Mouse (Mus musculus) midbrain, embryonic 12.5 days (tissue): ENCODE measurements around the gene Parp16. TPM values are rescaled to one million over a fixed set of nuclear protein-coding genes. Genes with fewer than 3 reads are reported as not detected.
A peak's percentile ranks its signal among the peaks of the same experiment; 100 is the strongest.
"Not testable (repeated sequence)": the region's sequence is repeated elsewhere in the genome, so short reads cannot be mapped to it uniquely, and the experiment has no call there.

Experiments used
- ATAC-seq: fragments of 200-750 bp; cut with Nextera tagmentation; 2 replicates; pipeline ENCODE4 v1.8.0; 2017; ENCODE audit warnings: low read depth, moderate TSS enrichment, moderate library complexity; ENCODE audit not compliant: low FRiP score
- H3K27ac ChIP-seq: fragments of 300-500 bp; sonication (generic); replicated peaks from 2 replicates; pipeline ENCODE4 v1.5.1; 2016; ENCODE audit warnings: mild to moderate bottlenecking
- H3K27me3 ChIP-seq: fragments of 300-500 bp; sonication (generic); 2 replicates; pipeline ENCODE4 v1.6.1; 2016; ENCODE audit warnings: mild to moderate bottlenecking
- H3K36me3 ChIP-seq: fragments of 300-500 bp; sonication (generic); 2 replicates; pipeline ENCODE4 v1.6.1; 2016
- H3K4me1 ChIP-seq: fragments of 300-500 bp; sonication (generic); 2 replicates; pipeline ENCODE4 v1.6.1; 2016
- H3K4me2 ChIP-seq: fragments of 300-500 bp; sonication (generic); replicated peaks from 2 replicates; pipeline ENCODE4 v1.6.1; 2016; ENCODE audit warnings: mild to moderate bottlenecking, moderate library complexity
- H3K4me3 ChIP-seq: fragments of 300-500 bp; sonication (generic); 2 replicates; pipeline ENCODE4 v1.5.1; 2016; ENCODE audit warnings: mild to moderate bottlenecking
- H3K9ac ChIP-seq: fragments of 300-500 bp; sonication (generic); replicated peaks from 2 replicates; pipeline ENCODE4 v1.6.1; 2016; ENCODE audit warnings: mild to moderate bottlenecking, moderate library complexity
- H3K9me3 ChIP-seq: fragments of 300-500 bp; sonication (generic); 2 replicates; pipeline ENCODE4 v1.6.1; 2016; ENCODE audit warnings: mild to moderate bottlenecking
- WGBS: fragments of 180-500 bp; shearing (Covaris S2); methylation state at CpG from one replicate; pipeline ENCODE4 v1.1.7; 2016; 5-methylcytosine and 5-hydroxymethylcytosine counted together
- polyA plus RNA-seq: library from polyadenylated mRNA; unstranded; fragments of >200 nt; fragmentation: Nextera tagmentation; extraction: Ambion mirVana; gene quantifications from 2 replicates; pipeline ENCODE4 v1.2.1, GENCODE M21; 2016

Gene Parp16
- polyA plus RNA-seq, 1 experiment from 2014 or later: 6.5 TPM

DNA sequence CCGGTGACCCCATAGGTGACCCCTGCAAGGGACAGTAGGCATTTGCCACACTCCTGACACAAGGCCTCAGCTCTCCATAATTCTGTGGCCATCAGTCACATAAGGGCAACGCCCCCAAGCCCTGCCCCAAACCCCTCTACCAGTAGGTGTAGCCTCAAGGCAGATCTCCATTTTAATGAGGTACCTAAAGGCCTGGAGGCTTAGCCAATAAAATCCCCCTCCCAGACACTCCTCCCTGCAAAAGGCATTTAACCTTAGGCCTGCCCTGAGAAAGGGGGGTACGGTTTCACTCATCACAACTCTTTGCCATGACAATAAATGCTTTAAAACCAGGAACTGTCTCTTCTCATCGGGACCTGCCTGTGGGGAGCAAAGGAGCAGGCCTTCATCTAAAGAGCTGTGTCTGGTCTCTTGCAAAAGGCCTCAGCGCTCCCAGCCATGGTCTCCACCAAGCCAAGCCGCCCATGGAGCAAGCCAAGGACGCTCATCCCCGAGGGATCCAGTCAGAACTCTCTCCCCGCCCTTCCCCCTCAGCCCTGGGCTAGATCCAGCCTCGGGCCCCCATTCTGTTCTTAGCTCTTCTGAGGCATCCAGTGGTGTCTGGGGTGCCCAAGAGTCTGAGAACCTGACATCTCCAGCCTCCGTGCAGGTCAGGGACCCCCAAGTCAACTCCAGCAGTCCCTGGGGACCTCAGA is 60.9 kb downstream of the Parp16 start:
- Histone ChIP-seq H3K27me3 (no peaks in the 10 kb centered on the region), H3K27ac (no peak overlapping the region), H3K9ac (no peak overlapping the region), H3K4me1 (no peaks in the 10 kb centered on the region), H3K36me3 (no peaks in the 10 kb centered on the region), H3K4me3 (no peak overlapping the region), H3K4me2 (no peak overlapping the region), H3K9me3 (no peaks in the 10 kb centered on the region)
- ATAC-seq: no peak
- WGBS: 67% methylated on average over 11 of the region's 11 CpGs

DNA sequence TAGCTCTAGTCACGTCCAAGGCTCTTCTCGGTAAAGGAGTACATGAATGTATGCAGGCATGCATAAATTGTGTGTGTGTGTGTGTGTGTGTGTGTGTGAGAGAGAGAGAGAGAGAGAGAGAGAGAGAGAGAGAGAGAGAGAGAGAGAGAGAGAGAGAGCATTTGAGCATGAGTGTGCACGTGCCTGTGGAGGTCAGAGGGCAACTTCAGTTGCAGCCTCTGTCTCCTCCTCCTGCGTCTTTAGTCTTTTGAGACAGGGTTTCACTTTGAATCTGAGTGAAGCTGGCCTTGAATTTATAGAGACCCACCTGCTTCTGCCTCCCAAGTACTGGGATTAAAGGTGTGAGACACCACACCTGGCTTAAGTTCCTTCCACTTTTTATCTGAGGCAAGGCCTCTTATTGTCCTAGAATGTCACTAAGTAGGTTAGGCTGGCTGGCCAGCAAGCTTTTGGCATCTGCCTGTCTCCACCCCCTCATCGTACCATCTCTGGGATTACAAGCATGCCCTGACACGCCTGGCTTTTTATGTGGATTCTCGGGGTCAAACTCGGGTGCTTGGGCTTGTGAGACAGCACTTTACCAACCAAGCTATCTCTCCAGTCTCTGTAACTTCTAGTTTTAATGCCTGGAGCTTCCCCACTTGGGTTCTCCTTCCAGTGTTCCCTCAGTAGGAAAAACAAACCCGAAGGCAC is 62.2 kb downstream of the Parp16 start:
- WGBS: 64% methylated on average over 9 of the region's 9 CpGs
- no peak overlapping the region for H3K27ac ChIP-seq

DNA sequence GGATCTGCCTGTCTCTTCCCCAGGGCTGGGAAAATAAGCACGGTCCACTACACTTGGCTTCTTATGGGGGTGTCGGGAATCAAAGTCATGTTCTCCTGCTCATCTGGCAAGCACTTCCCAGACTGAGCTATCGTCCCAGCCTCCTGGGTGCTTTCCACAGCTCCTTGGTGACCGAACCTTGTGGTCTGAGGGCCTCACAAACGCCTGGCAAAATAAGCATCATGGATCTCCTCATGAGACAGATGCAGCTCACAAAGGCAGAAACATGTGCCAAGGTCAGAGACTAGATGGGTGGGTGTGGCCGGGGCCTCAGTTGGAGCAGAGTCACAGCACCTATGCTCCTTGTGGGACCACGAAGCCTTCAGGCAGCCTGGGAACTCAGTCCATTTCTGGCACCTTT is 64.2 kb downstream of the Parp16 start:
- Histone ChIP-seq H3K36me3 (no peaks in the 10 kb centered on the region), H3K4me1 (no peaks in the 10 kb centered on the region), H3K27me3 (no peaks in the 10 kb centered on the region), H3K4me3 (no peak overlapping the region), H3K9me3 (no peaks in the 10 kb centered on the region), H3K27ac (no peak overlapping the region), H3K4me2 (no peak overlapping the region), H3K9ac (no peak overlapping the region)
- ATAC-seq: no peak
- 85% methylated on average over 7 of the region's 7 CpGs for WGBS

More for the DNA sequence above, 62.2 kb downstream of the Parp16 start:
- H3K27me3 ChIP-seq: no peaks in the 10 kb centered on the region
- no peak overlapping the region for H3K4me3 ChIP-seq
- H3K9me3 ChIP-seq: no peaks in the 10 kb centered on the region
- H3K4me1 ChIP-seq: no peaks in the 10 kb centered on the region
- H3K9ac ChIP-seq: no peak overlapping the region
- ATAC-seq: no peak
- H3K36me3 ChIP-seq: no peaks in the 10 kb centered on the region
- no peak overlapping the region for H3K4me2 ChIP-seq

DNA sequence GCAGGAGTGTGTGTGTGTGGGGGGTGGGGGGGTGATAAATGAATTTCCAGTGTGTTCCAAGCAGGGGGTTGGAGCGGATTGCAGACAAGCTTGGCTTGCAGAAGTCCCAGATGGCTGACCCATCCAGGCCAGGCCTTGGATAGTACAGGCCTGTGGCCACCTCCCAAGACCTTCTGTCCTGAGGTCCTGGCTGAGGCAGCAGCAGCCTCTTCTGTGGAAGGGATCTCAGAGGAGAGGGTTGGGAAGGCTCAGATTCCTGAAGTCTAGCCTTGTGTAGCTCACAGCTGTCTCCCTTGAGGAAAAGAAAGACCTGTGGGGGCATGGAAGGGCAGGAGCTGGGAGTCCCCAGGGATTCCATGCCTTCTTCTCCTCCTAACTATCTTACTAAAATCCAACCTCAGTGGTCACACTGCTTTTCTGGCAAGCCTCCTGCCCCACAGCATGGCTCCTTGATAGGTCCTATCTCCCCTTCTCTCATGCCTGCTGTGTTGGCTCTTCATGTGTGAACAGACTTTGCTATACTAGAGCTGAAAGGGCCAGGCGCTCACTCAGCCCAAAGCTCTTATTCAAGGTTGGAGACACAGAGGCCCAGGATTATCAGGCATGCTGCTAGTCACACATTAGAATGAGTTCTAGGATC is 66.6 kb downstream of the Parp16 start:
- Histone ChIP-seq H3K4me1 (peaks cover 9% of the 10 kb centered on the region; the same call in 1 of the 2 replicates), H3K27ac (no peak overlapping the region), H3K9me3 (no peaks in the 10 kb centered on the region), H3K36me3 (no peaks in the 10 kb centered on the region), H3K27me3 (no peaks in the 10 kb centered on the region; the same call in 1 of the 2 replicates), H3K4me2 (no peak overlapping the region), H3K4me3 (no peak overlapping the region), H3K9ac (no peak overlapping the region)
- no peak for ATAC-seq
- WGBS: 92% methylated on average over 2 of the region's 2 CpGs

DNA sequence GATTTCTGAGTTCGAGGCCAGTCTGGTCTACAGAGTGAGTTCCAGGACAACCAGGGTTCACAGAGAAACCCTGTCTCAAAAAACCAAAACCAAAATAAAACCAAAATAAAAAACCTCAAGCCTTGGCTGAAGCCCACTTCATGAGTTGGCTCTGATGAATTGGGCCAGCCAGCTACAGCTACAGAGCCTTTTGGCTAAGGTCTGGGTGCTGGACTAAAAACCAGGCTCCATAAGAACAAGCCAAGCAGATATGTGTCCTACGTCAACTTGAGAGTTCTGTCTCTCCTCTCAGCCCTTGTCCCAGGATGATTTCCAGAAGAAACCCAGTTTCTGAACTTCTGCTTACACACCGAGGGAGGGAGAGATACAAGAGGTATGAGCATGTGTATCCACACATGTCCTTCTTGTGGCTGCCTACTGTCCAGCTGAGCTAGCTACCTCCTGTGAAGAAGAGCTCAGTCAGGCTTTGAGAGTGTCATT is 67.5 kb downstream of the Parp16 start:
- WGBS: 95% methylated on average over 3 of the region's 3 CpGs
- H3K36me3 ChIP-seq: no peaks in the 10 kb centered on the region
- no peaks in the 10 kb centered on the region for H3K9me3 ChIP-seq
- ATAC-seq: no peak
- no peak overlapping the region for H3K4me3 ChIP-seq
- no peak overlapping the region for H3K4me2 ChIP-seq
- H3K27ac ChIP-seq: no peak overlapping the region
- H3K9ac ChIP-seq: no peak overlapping the region
- no peaks in the 10 kb centered on the region; the same call in 1 of the 2 replicates for H3K27me3 ChIP-seq
- peaks cover 16% of the 10 kb centered on the region for H3K4me1 ChIP-seq

DNA sequence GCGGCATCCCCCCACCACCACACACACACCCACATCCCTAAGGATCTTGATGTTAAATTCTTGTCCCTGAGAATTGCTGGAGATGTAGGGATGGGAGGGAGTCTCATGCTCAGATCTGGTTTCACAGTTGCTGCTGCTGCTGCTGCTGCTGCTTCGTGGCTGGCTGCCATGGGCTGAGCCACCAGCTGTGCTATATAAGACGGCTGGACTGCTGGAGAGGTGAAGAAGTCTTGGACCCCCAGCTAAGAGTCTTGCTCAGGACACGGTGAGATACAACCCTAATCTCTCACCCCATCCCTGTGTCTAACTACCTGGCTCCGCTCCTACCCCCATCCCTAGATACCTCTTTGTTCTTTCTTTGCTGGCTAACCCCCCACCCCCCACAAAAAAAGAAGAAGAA is 69.8 kb downstream of the Parp16 start, which contains the start of gene Cilp:
Gene Cilp, plus strand, starts transcription at position 222 of the 400 bp plus-strand sequence.
- no peak for ATAC-seq
- peaks cover 25% of the 10 kb centered on the region for H3K4me1 ChIP-seq
- H3K27ac ChIP-seq: no peak within 1 kb of the TSS
- H3K27me3 ChIP-seq: no peaks in the 10 kb centered on the region; the same call in 1 of the 2 replicates
- no peaks in the 10 kb centered on the region for H3K9me3 ChIP-seq
- no peak within 1 kb of the TSS for H3K4me3 ChIP-seq
- WGBS: 43% methylated on average over 5 of the region's 5 CpGs
- no peak within 1 kb of the TSS for H3K9ac ChIP-seq
- no peak within 1 kb of the TSS for H3K4me2 ChIP-seq
- H3K36me3 ChIP-seq: no peaks in the 10 kb centered on the region

DNA sequence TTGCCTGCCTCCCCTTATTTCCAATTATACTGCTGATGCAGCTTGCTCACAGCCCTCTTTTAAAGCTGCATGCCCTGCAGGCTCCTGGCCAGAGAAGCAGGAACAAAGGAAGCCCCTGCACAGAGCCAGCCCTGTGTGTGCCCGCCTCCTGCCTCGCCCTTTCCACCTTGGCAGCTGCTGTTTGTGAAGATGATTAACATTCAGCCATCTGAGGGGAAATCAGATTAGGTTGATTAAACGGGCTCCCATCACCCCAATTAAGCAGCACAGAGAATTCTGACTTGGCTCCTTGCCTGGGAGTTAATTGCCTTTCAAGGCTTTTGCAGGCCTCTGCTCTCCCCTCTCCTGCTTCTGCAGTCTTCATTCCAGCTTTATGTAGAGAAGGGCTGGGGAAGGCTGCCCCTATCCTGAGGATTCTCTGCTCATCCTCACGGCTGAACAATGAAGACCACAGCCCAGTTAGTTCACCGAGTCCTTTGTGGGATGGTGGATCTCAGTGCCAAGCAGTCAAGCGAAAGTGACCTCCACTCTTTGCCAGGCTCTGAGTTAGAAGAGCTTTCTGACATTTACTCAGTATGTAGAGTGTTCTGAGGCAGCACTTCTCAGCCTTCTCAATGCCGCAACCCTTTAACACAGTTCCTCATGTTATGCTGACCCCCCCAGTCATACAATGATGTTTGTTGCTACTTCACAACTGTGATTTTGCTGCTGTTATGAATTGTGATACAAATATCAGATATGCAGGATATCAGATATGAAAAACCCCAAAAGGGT is 72.8 kb downstream of the Parp16 start:
- peak overlapping the region; percentile 78 for H3K27ac ChIP-seq
- H3K27me3 ChIP-seq: no peaks in the 10 kb centered on the region; the same call in 1 of the 2 replicates
- no peak overlapping the region for H3K4me3 ChIP-seq
- no peaks in the 10 kb centered on the region for H3K9me3 ChIP-seq
- no peak overlapping the region for H3K4me2 ChIP-seq
- H3K4me1 ChIP-seq: peaks cover 25% of the 10 kb centered on the region
- H3K9ac ChIP-seq: no peak overlapping the region
- WGBS: 27% methylated on average over 7 of the region's 7 CpGs
- no peaks in the 10 kb centered on the region for H3K36me3 ChIP-seq
- ATAC-seq: peak; percentile 88

DNA sequence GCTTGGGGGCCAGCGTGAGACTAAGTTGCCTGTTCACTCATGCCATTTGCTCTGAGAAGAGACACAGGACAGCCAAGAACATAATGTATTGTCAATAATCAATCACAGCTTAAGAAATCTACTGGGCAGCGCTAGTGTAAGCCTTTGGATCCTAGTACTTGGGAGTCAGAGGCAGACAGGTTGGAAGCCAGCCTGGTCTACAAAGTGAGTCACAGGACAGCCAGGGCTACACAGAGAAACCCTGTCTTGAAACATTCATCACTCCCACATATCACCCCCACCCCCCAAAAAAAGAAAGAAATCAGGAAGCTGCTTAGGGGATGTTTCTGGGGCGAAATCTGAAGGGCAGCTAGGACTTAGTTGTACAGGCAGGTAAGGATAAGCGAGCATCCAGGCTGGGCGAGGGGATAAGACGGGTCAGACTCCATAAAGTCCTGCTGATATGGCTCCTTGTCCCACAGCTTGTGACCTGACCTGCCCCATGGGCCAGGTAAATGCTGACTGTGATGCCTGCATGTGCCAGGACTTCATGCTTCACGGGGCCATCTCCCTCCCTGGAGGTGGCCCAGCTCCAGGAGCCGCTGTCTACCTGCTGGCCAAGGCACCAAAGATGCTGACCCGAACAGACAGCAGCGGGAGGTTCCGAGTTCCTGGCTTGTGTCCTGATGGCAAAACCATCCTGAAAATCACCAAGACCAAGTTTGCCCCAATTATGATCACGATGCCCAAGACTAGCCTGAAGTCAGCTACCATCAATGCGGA is 78.1 kb downstream of the Parp16 start:
- WGBS: 89% methylated on average over 13 of the region's 13 CpGs
- Histone ChIP-seq H3K4me1 (peaks cover 4% of the 10 kb centered on the region), H3K4me3 (no peak overlapping the region), H3K27ac (no peak overlapping the region), H3K36me3 (no peaks in the 10 kb centered on the region), H3K9ac (no peak overlapping the region), H3K4me2 (no peak overlapping the region), H3K9me3 (no peaks in the 10 kb centered on the region), H3K27me3 (no peaks in the 10 kb centered on the region)
- no peak for ATAC-seq

DNA sequence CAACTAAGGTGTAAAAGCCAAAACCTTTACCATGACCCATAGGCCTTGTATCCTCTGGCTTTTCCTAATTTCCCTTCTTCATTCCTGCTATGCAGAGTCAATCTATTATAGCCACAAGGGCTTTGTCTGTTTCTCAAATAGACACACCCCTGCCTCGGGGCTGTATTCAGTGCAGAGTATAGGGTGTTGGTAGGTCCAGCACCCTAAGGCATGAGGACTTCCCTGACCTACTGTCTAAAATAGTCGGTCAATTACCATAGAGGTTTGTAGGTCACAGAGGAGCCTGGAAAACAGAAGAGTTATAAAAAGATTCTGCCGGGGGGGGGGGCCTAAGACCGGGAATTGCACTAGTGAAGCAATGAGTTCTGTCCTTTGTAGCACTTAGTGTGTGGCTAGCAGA is 78.7 kb downstream of the Parp16 start:
- 85% methylated on average over 4 of the region's 4 CpGs for WGBS

DNA sequence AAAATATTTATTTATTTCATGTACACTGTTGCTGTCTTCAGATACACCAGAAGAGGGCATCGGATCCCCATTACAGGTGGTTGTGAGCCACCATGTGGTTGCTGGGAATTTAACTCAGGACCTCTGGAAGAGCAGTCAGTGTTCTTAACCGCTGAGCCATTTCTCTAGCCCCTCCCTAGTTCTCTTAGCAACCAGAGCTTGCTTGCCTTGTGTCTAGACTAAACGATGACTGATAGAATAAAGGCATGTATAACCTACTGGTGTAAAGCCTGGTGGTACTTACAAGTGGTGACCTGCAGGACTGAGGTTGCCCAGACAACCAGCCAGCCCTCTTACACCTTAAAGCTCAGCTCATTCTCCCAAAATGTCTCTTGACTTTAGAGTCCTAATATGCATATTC is 79.7 kb downstream of the Parp16 start:
- H3K9ac ChIP-seq, H3K4me3 ChIP-seq, H3K36me3 ChIP-seq, H3K27ac ChIP-seq, H3K4me2 ChIP-seq, H3K27me3 ChIP-seq, ATAC-seq, H3K9me3 ChIP-seq, H3K4me1 ChIP-seq: not testable (repeated sequence)
- 75% methylated on average over 3 of the region's 3 CpGs for WGBS

More for the DNA sequence above, 78.7 kb downstream of the Parp16 start:
- Histone ChIP-seq H3K27me3 (no peaks in the 10 kb centered on the region), H3K27ac (no peak overlapping the region), H3K9me3 (no peaks in the 10 kb centered on the region), H3K4me3 (no peak overlapping the region), H3K9ac (no peak overlapping the region), H3K4me2 (no peak overlapping the region), H3K36me3 (no peaks in the 10 kb centered on the region), H3K4me1 (no peaks in the 10 kb centered on the region; the same call in 1 of the 2 replicates)
- no peak for ATAC-seq
